Mouse (Mus musculus): ENCODE data around the gene Slc6a17. TPM values are rescaled to one million over a fixed set of nuclear protein-coding genes. Genes with fewer than 3 reads are reported as not detected.
A peak's percentile ranks its signal among the peaks of the same experiment; 100 is the strongest.

Gene Slc6a17
- 100 to 1,000 TPM; 369 to 419 TPM for total RNA-seq (2021)
- long read RNA-seq, experiment 1, full-length matches to known transcripts, result 35 of 103 reads
- long read RNA-seq, experiment 1, partial matches to known transcripts, result 6 of 103 reads
- long read RNA-seq, experiment 1, other reads (novel, unspliced or antisense), result 62 of 103 reads
- long read RNA-seq, experiment 2, full-length matches to known transcripts, result 14 of 61 reads
- long read RNA-seq, experiment 2, partial matches to known transcripts, result 5 of 61 reads
- long read RNA-seq, experiment 2, other reads (novel, unspliced or antisense), result 42 of 61 reads

GRCm38 (mm10) chr3:107517631-107518108 lies at the start of gene Slc6a17:
Gene Slc6a17, minus strand, starts transcription at chr3:107518018.
- peak within 1 kb of the TSS; percentile 70 for H3K4me3 ChIP-seq
- TF ChIP-seq CTCF (IDR thresholded peaks at IDR 0.05), result peak; percentile 48
- H3K27ac ChIP-seq, result peak within 1 kb of the TSS; percentile 96
- intact Hi-C loops (cut with DNase I), result loop anchor here (1.0 kb wide), 1 partner anchor 20 kb away; no protein-coding TSS in a partner anchor
- peak; percentile 87 to 90 for DNase-seq (ENCODE audit: extremely low spot score in 1 of 2, low spot score in 2 of 2)

- H3K27ac ChIP-seq, result no peak overlapping the region
- intact Hi-C loops (cut with DNase I), result no loop called here
- DNase-seq (ENCODE audit: extremely low spot score in 1 of 2, low spot score in 2 of 2), result no peak
- TF ChIP-seq CTCF (IDR thresholded peaks at IDR 0.05), result no peak
- H3K4me3 ChIP-seq, result no peak overlapping the region
Observed at GRCm38 (mm10) chr3:107565331-107565730, 47.5 kb upstream of the Slc6a17 start.

- DNase-seq (ENCODE audit: extremely low spot score in 1 of 2, low spot score in 2 of 2), result no peak
- Histone ChIP-seq H3K4me3 (no peak overlapping the region), H3K27ac (no peak overlapping the region)
- intact Hi-C loops (cut with DNase I), result no loop called here
- no peak for TF ChIP-seq CTCF (IDR thresholded peaks at IDR 0.05)
Observed at GRCm38 (mm10) chr3:107563880-107564279, 46.1 kb upstream of the Slc6a17 start.

- no peak for DNase-seq (ENCODE audit: extremely low spot score in 1 of 2, low spot score in 2 of 2)
- Histone ChIP-seq H3K4me3 (no peak overlapping the region), H3K27ac (no peak overlapping the region)
- intact Hi-C loops (cut with DNase I), result no loop called here
- no peak for TF ChIP-seq CTCF (IDR thresholded peaks at IDR 0.05)
Observed at GRCm38 (mm10) chr3:107562591-107562990, 44.8 kb upstream of the Slc6a17 start.

GRCm38 (mm10) chr3:107562104-107562503 lies 44.3 kb upstream of the Slc6a17 start:
- no peak for TF ChIP-seq CTCF (IDR thresholded peaks at IDR 0.05)
- no peak overlapping the region for H3K4me3 ChIP-seq
- H3K27ac ChIP-seq, result no peak overlapping the region
- no peak for DNase-seq (ENCODE audit: extremely low spot score in 1 of 2, low spot score in 2 of 2)
- intact Hi-C loops (cut with DNase I), result no loop called here

GRCm38 (mm10) chr3:107559183-107559582 lies 41.4 kb upstream of the Slc6a17 start:
- Histone ChIP-seq H3K4me3 (no peak overlapping the region), H3K27ac (no peak overlapping the region)
- TF ChIP-seq CTCF (IDR thresholded peaks at IDR 0.05), result peak; percentile 89
- intact Hi-C loops (cut with DNase I), result loop anchor here (2.0 kb wide), 1 partner anchor 20 kb away; no protein-coding TSS in a partner anchor
- peak; percentile 52 to 63 for DNase-seq (ENCODE audit: extremely low spot score in 1 of 2, low spot score in 2 of 2)

- Histone ChIP-seq H3K4me3 (no peak overlapping the region), H3K27ac (no peak overlapping the region)
- TF ChIP-seq CTCF (IDR thresholded peaks at IDR 0.05), result no peak
- intact Hi-C loops (cut with DNase I), result loop anchor here (2.0 kb wide), 1 partner anchor 20 kb away; no protein-coding TSS in a partner anchor
- no peak for DNase-seq (ENCODE audit: extremely low spot score in 1 of 2, low spot score in 2 of 2)
Observed at GRCm38 (mm10) chr3:107558740-107559139, 40.9 kb upstream of the Slc6a17 start.

GRCm38 (mm10) chr3:107554842-107555241 lies 37.0 kb upstream of the Slc6a17 start, which contains the start of gene Ubl4b:
Gene Ubl4b, minus strand, starts transcription at chr3:107555073.
- intact Hi-C loops (cut with DNase I), result loop anchor here (2.0 kb wide), 1 partner anchor 60 kb away; no protein-coding TSS in a partner anchor
- Histone ChIP-seq H3K4me3 (no peak within 1 kb of the TSS), H3K27ac (no peak within 1 kb of the TSS)
- no peak for DNase-seq (ENCODE audit: extremely low spot score in 1 of 2, low spot score in 2 of 2)
- no peak for TF ChIP-seq CTCF (IDR thresholded peaks at IDR 0.05)

GRCm38 (mm10) chr3:107550409-107551049 lies 32.7 kb upstream of the Slc6a17 start:
- H3K27ac ChIP-seq, result no peak overlapping the region
- intact Hi-C loops (cut with DNase I), result no loop called here
- peak; percentile 71 to 79 for DNase-seq (ENCODE audit: extremely low spot score in 1 of 2, low spot score in 2 of 2)

GRCm38 (mm10) chr3:107546956-107547355 lies 29.1 kb upstream of the Slc6a17 start:
- no peak for TF ChIP-seq CTCF (IDR thresholded peaks at IDR 0.05)

More at GRCm38 (mm10) chr3:107550409-107551049, 32.7 kb upstream of the Slc6a17 start:
- H3K4me3 ChIP-seq, result no peak overlapping the region
- peak; percentile 79 for TF ChIP-seq CTCF (IDR thresholded peaks at IDR 0.05)

GRCm38 (mm10) chr3:107545716-107546412 lies 28.0 kb upstream of the Slc6a17 start:
- DNase-seq (ENCODE audit: extremely low spot score in 1 of 2, low spot score in 2 of 2), result no peak
- Histone ChIP-seq H3K4me3 (no peak overlapping the region), H3K27ac (no peak overlapping the region)
- no peak for TF ChIP-seq CTCF (IDR thresholded peaks at IDR 0.05)
- intact Hi-C loops (cut with DNase I), result no loop called here

More at GRCm38 (mm10) chr3:107546956-107547355, 29.1 kb upstream of the Slc6a17 start:
- no peak overlapping the region for H3K27ac ChIP-seq
- no peak overlapping the region for H3K4me3 ChIP-seq
- intact Hi-C loops (cut with DNase I), result no loop called here
- no peak for DNase-seq (ENCODE audit: extremely low spot score in 1 of 2, low spot score in 2 of 2)

All from left cerebral cortex, adult 2 months (tissue).